Mouse (Mus musculus): ENCODE results near the gene Supt16.

The Supt16 gene

DNA sequence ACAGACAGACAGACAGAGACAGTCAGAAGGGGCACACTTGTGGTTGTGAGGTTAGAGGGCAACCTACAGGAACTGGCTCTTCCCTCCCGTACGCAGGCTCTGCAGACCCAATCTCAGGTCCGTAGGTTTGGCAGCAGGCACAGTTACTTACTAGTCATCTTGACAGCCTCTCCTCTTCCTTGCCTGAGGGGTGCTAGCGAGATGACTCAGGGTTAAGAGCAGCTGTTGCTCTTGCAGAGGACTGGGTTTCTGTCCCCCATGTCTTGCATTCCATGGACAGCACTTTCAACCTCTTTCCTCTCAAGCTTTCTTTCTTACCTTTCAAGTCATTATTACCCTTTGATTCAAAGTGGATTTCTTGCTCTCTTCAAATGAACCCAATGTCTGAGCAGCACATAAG is 53.1 kb downstream of the Supt16 start:
- DNase-seq = no peak

DNA sequence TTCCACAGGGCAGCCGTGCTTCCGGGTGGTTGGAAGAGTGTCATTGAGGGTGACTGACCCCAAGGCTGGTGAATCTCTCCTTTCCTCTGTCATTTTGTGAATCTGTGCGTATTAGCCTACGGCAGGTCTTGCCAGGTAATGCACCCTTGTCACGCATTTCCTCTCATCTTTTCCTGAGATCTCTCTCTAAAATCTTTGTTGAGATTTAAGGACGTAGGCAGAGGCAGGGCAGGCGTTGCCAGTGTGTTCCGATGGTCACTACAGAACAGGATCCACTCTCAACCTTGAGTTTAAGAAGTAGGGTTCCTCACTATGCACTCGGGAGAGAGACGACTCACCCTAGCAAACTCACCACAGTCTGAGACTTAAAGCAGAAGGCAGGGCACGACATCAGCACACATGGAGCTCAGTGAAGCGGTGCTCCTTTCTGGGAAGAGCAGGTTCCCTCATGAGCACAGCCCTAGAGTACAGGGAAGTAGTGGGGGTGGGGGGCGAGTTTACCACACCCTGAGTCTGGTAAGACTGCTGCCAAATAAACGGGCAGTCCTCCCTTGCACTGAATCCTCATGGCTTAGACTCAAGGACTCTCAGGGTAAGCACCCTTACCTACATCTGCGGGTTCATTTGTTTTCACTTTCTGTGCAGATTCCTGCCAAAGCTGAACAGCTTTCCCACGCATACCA is 55.6 kb downstream of the Supt16 start:
- no peak for DNase-seq

DNA sequence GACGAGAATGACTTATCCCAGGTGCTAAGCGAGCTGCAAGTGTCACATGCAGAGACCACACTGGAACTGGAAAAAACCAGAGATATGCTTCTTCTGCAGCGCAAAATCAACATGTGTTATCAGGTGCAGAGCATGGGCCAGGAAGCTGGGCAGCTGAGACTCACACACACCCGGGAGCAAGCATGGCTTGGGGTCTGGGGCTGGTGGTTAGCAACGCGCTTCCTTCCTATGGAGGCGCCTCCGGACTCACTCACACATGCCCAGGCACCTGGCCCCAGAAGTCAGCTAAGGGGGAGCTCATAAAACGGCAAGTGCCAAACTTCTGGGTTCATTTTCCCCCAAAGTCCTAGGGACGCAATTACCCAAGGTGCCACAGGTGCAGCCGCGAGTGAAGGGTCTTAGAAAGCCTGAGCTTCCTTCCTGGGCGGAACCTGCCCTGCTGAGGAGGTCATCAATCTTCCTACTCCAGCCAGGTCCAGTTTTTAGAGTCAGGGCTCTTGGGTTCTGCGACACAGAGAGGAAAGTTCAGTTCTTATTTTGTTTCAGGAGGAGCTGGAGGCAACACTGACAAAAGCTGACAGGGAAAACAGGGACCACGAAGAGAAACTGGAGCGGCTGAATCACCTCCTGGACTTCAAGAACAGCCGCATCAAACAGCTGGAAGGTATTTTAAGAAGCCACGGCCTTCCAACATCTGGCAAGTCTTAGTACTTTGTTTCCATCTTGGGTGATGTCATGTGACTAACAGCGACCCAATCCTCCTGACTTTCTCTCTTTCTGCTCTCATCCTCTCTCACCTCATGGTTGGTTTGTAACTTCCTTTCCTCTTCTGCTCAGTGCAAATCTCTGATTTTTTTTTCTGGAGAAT is 56.4 kb downstream of the Supt16 start:
- peak; percentile 39 to 40 for DNase-seq

DNA sequence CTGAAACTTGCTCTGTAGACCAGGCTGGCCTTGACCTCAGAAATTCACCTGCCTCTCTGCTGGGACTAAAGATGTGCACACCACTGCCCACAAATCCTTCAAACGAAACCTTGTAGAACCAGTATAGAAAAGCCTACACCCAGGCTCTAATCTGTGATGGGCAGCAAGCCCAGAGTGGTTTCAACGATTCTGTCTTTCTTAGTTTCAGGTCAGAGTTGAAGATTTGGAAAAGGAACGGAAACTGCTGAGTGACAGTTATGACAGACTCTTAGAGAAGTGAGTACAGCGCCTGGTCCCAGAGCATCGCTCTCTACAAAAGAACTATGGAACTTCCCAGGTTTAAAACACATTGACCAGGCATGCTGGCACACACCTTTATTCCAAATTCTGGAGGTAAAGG is 63.6 kb downstream of the Supt16 start:
- DNase-seq = no peak

DNA sequence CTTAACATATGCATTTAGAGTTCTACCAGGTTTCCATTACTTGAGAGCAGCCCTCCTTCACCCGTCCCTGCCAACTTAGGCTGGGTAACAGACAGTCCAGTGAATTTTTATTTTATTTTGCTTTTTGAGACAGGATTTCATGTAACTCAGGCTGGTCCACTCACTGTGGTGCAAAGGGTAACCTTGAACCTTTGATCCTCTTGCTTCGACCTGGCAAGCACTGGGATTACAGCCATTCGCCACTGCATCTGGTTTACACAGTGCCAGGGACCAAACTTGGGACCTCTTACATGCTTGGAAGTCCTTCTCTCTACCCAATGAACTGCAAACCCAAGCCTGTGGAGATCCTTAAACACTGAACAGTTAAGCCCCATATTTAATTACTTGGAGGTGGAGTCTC is 72.6 kb downstream of the Supt16 start:
- DNase-seq = no peak

DNA sequence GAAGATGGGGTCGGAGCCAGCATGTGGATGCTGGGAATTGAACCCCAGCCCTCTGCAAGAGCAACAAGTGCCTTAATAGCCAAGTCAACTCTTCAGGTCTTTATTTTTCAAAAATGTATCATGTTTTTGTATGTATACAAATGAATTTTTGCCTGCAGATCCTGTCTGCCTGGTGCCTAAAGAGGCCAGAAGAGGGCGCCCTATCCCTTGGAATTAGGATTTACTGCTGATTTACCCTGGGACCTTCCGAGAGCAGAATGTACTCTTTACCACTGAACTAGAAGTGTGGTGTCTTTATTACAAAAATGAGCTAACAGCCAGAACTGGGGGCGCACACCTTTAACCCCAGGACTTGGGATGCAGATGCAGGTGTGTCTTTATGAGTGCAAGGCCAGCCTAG is 73.3 kb downstream of the Supt16 start:
- peak; percentile 59 to 71 for DNase-seq

DNA sequence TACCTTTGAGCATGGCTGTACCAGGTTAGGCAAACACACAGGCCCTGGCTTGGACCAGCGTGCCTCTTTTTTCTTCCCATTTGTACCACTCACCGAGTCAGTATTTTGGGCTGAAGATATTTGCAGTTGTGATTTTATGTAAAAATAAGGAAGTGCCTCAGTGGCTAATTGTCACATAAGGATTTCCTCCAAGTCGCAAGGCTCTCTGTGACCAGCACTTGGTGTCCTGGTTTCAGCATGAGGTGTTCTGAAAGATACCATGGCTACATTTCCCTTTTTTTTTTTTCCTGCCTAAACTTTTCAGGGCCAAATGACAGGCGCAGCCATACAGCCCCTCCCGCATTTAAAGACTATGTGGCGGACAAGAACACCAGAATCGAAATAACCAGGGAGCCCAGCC is 77.0 kb downstream of the Supt16 start:
- DNase-seq = no peak

DNA sequence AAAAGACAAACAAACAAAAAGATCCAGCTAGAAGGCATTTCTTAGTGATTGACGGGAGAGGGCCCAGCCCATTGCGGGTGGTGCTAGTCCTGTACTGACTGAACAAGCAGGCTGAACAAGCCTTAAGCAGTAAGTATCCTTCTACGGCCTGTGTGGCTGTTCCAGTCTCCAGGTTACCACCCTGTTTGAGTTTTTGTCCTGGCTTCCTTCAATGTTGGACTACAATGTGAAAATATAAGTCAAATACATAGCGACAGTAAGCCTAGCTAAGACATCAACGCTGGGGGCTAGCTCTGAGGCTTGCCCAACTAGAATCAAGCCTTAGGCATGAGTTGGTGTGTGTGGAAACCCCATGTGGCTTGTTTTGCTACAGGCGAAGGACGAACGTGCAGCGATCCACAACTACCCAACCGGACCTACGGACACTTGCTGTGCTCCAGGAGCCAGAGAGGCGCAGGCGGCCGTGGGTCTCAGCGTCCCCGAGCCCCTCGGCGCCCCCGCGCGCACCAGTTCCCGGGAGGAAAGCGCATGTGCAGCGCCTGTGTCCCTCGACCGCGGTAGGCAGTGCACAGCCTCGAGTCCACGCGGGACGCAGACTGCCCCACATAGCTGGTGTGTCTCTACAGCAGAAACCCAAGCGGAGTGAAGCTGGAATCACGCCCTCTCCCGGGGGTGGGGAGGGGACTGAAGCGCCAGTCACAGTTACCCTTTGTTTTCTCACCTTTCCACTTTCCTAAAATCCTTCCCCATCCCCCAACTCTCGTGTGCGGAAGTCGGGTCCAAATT is 78.2 kb downstream of the Supt16 start:
- peak; percentile 50 to 54 for DNase-seq

DNA sequence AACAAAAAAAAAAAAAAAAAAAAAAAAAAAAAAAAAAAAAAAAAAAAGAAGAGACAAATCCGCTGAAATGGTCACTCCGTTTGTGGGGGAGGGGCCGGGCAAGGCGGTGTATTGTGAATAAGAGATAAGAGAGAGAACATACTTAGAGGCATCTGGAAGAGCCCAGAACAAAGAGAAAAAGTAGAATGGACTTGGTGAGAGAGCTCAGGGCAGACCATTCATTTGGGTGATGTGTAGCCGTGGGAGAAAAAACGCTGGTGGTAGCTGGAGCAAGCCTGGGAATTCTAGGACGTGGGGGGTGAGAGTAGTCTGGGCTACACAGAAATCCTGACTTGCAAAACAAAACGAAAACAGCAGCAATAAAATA is 78.8 kb downstream of the Supt16 start:
- no peak for DNase-seq

DNA sequence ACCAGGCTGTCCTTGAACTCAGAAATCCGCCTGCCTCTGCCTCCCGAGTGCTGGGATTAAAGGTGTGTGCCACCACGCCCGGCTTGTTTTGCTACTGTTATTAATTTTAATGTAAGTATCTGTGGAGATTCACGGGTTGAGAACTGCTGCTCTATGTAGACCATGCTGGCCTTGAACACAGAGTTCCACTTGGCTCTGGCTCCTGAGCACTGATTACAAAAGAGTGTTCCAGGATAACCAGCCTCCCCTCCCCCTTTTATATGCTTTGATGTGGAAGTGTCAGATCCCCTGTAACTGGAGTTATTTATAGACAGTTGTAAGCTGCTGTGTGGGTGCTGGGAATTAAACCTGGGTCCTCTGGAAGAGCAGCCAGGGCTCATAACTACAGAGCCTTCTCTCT is 80.0 kb downstream of the Supt16 start:
- no peak for DNase-seq

DNA sequence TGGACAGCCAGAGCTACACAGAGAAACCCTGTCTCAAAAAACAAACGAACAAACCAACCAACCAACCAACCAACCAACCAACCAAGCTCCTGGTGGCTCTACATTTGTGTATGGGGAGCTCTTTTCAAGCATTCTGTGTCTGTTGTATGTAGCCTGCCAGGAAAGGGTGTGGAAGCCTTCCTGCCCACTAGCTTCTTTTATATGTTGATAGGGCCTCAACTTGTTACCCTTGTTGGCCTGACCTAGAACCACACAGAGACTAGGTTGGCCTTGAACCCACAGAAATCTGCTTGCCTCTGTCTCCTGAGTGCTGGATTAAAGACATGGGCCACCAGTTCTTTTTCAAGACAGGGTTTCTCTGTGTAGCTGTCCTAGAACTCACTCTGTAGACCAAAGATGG is 83.1 kb downstream of the Supt16 start:
- DNase-seq = no peak
